In the genomic region with DNA sequence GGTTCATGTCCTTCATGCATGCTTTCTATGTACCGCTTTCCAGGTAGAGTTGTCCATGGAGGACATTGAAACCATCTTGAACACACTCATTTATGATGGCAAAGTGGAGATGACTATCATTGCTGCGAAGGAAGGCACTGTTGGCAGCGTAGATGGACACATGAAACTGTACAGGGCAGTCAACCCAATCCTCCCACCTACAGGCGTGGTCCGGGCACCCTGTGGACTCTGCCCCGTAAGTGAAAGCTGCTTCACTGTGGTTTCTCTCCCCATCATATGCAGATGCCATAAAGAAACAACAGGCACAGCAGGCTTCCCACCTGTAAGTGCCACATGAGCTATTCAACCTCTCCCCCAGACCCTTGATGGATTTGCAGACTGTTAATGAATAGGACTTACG, we compare ENCODE assay signal across 21 mouse cellular contexts. TPM values are rescaled to one million over a fixed set of nuclear protein-coding genes. Genes with fewer than 3 reads are reported as not detected.
"Had no signal": no experiment of that assay in that cellular context is flagged by ENCODE, and none has a peak within 500 bp of the region (broad histone marks: within the 10 kb centered on the region; RNA-seq: fewer than 3 reads in every experiment).

No protein-coding gene starts in this region.

- H3K4me2 ChIP-seq: limb, embryonic 12.5 days; limb, embryonic 15.5 days; liver, embryonic 11.5 days; lung, embryonic 14.5 days; midbrain, embryonic 12.5 days; midbrain, embryonic 15.5 days; neural tube, embryonic 12.5 days; neural tube, embryonic 15.5 days; stomach, embryonic 15.5 days had no signal

- DNase-seq: left cerebral cortex, postnatal 4 days; liver, postnatal 0 days; lung, embryonic 14.5 days; right cerebral cortex, adult 18-20 months; right cerebral cortex, postnatal 14 days; right cerebral cortex, postnatal 4 days; thymus, postnatal 25 days had no signal

- H3K27me3 ChIP-seq: limb, embryonic 12.5 days; limb, embryonic 15.5 days; midbrain, embryonic 12.5 days; midbrain, embryonic 15.5 days; neural tube, embryonic 12.5 days; neural tube, embryonic 15.5 days; stomach, embryonic 15.5 days had no signal

- ATAC-seq: inflammation-experienced regulatory T-cells, adult 6 months; intestine, embryonic 16.5 days; liver, postnatal 0 days; lung, postnatal 0 days; midbrain, embryonic 15.5 days had no signal

- H3K9ac ChIP-seq: limb, embryonic 12.5 days; limb, embryonic 15.5 days; liver, embryonic 14.5 days; liver, postnatal 0 days; lung, embryonic 14.5 days; midbrain, embryonic 12.5 days; midbrain, embryonic 15.5 days; neural tube, embryonic 12.5 days; neural tube, embryonic 15.5 days; stomach, embryonic 15.5 days had no signal

- H3K4me1 ChIP-seq: limb, embryonic 12.5 days; limb, embryonic 15.5 days; midbrain, embryonic 12.5 days; midbrain, embryonic 15.5 days; neural tube, embryonic 12.5 days; neural tube, embryonic 15.5 days; stomach, embryonic 15.5 days had no signal

- H3K9me3 ChIP-seq: limb, embryonic 15.5 days; midbrain, embryonic 12.5 days; midbrain, embryonic 15.5 days; neural tube, embryonic 12.5 days; neural tube, embryonic 15.5 days; stomach, embryonic 15.5 days had no signal

- H3K4me3 ChIP-seq: limb, embryonic 12.5 days; limb, embryonic 15.5 days; midbrain, embryonic 12.5 days; midbrain, embryonic 15.5 days; neural tube, embryonic 12.5 days; neural tube, embryonic 15.5 days; stomach, embryonic 15.5 days had no signal

- H3K27ac ChIP-seq: limb, embryonic 12.5 days; limb, embryonic 15.5 days; liver, embryonic 14.5 days; macrophage; midbrain, embryonic 12.5 days; midbrain, embryonic 15.5 days; neural tube, embryonic 12.5 days; neural tube, embryonic 15.5 days; stomach, embryonic 15.5 days had no signal

RNA-seq across cellular contexts. Expression of a gene that starts 9.9 kb away (rescaled TPM):
- total RNA-seq: megakaryocyte, adult 5-6 weeks had no signal
